Mouse (Mus musculus) limb, embryonic 14.5 days (tissue): ENCODE results near the gene Slc44a5. TPM values are rescaled to one million over a fixed set of nuclear protein-coding genes. Genes with fewer than 3 reads are reported as not detected.

ENCODE experiments used
- ATAC-seq: fragments of 200-750 bp; cut with Nextera tagmentation; 2 replicates; pipeline ENCODE4 v1.8.0; 2017; ENCODE audit warnings: low read depth, moderate number of reproducible peaks, moderate TSS enrichment; ENCODE audit not compliant: low FRiP score
- DNase-seq: peaks from one replicate; pipeline ENCODE4 v3.0.0-alpha.2; 2015; ENCODE audit warnings: low spot score
- H3K27ac ChIP-seq: fragments of 300-500 bp; sonication (generic); replicated peaks from 2 replicates; pipeline ENCODE4 v1.5.1; 2014; ENCODE audit warnings: low read depth, mild to moderate bottlenecking, low read length, moderate library complexity, mixed read lengths
- H3K27me3 ChIP-seq: fragments of 300-500 bp; sonication (generic); 2 replicates; pipeline ENCODE4 v1.6.1; 2014; ENCODE audit warnings: low read length, mixed read lengths; ENCODE audit not compliant: control insufficient read depth, insufficient read depth
- H3K36me3 ChIP-seq: fragments of 300-500 bp; sonication (generic); 2 replicates; pipeline ENCODE4 v1.6.1; 2014; ENCODE audit warnings: mild to moderate bottlenecking, low read length, moderate library complexity, mixed read lengths; ENCODE audit not compliant: control insufficient read depth, insufficient read depth
- H3K4me1 ChIP-seq: fragments of 300-500 bp; sonication (generic); 2 replicates; pipeline ENCODE4 v1.6.1; 2014; ENCODE audit warnings: antibody characterized with exemption, low read length, mixed read lengths; ENCODE audit not compliant: control insufficient read depth, insufficient read depth
- H3K4me2 ChIP-seq: fragments of 300-500 bp; sonication (generic); replicated peaks from 2 replicates; pipeline ENCODE4 v1.6.1; 2014; ENCODE audit warnings: low read depth, mild to moderate bottlenecking, low read length, moderate library complexity; ENCODE audit not compliant: severe bottlenecking
- H3K4me3 ChIP-seq: fragments of 300-500 bp; sonication (generic); replicated peaks from 2 replicates; pipeline ENCODE4 v1.5.1; 2014; ENCODE audit warnings: low read length
- H3K9ac ChIP-seq: fragments of 300-500 bp; sonication (generic); 2 replicates; pipeline ENCODE4 v1.6.1; 2014; ENCODE audit warnings: mild to moderate bottlenecking, low read depth, low read length, moderate library complexity; ENCODE audit not compliant: severe bottlenecking
- H3K9me3 ChIP-seq: fragments of 300-500 bp; sonication (generic); 2 replicates; pipeline ENCODE4 v1.6.1; 2016; ENCODE audit warnings: low read length; ENCODE audit not compliant: control insufficient read depth
- POLR2A ChIP-seq: fragments of 200-500 bp; IDR thresholded peaks from 2 replicates; pipeline ENCODE4 v1.8.0; 2012; ENCODE audit warnings: inconsistent platforms, mild to moderate bottlenecking, moderate library complexity, borderline replicate concordance; ENCODE audit not compliant: insufficient read depth, insufficient read length; ENCODE audit errors: extremely low read depth
- WGBS: fragments of 180-500 bp; shearing (Covaris S2); extraction: QIAGEN DNeasy Blood & Tissue Kit; methylation state at CpG from one replicate; pipeline ENCODE4 v1.1.7; 2014; 5-methylcytosine and 5-hydroxymethylcytosine counted together
- polyA plus RNA-seq, 2 experiments: library from polyadenylated mRNA; depleted of rRNA in 1 of 2; stranded (reverse) in 1 of 2; unstranded in 1 of 2; fragments of >200 nt; fragmentation: Nextera tagmentation in 1 of 2; extraction: Ambion mirVana in 1 of 2; gene quantifications; 2 replicates each; pipeline versions ENCODE4 v1.2.1 to v1.2.3; 2012 to 2014

Slc44a5 gene
- polyA plus RNA-seq (2012; rRNA removed): 2.8 and 3.2 TPM in 2 replicates
- 1.5 and 1.6 TPM in 2 replicates for polyA plus RNA-seq (2014; fragmentation: Nextera tagmentation; extraction: Ambion mirVana)

- no peak within 1 kb of the TSS for H3K27ac ChIP-seq
- TF ChIP-seq POLR2A: no peak
- peak within 1 kb of the TSS; percentile 54 for H3K4me3 ChIP-seq
- H3K4me2 ChIP-seq: peak within 1 kb of the TSS; percentile 93
- peaks cover 42% of the 10 kb centered on the region for H3K27me3 ChIP-seq
- DNase-seq (no peak), ATAC-seq (peak; percentile 69)
- WGBS: under 1% methylated on average over 34 of the region's 66 CpGs
- no peaks in the 10 kb centered on the region for H3K9me3 ChIP-seq
- H3K36me3 ChIP-seq: no peaks in the 10 kb centered on the region
- peaks cover 2% of the 10 kb centered on the region; the same call in 1 of the 2 replicates for H3K4me1 ChIP-seq
- peak within 1 kb of the TSS; percentile 60 for H3K9ac ChIP-seq
Measured at GRCm38 (mm10) chr3:153973171-153973948, at the start of gene Slc44a5. Slc44a5 (plus strand) TSS chr3:153973436.

GRCm38 (mm10) chr3:153926333-153926732, 46.9 kb upstream of the Slc44a5 start:
- ATAC-seq (no peak), DNase-seq (no peak)
- 88% methylated on average over 7 of the region's 7 CpGs for WGBS
- no peaks in the 10 kb centered on the region for H3K27me3 ChIP-seq
- no peak overlapping the region for H3K4me3 ChIP-seq
- no peak overlapping the region for H3K27ac ChIP-seq
- peaks cover 64% of the 10 kb centered on the region for H3K36me3 ChIP-seq
- H3K4me2 ChIP-seq: no peak overlapping the region
- no peaks in the 10 kb centered on the region for H3K4me1 ChIP-seq
- H3K9me3 ChIP-seq: no peaks in the 10 kb centered on the region
- no peak for TF ChIP-seq POLR2A
- no peak overlapping the region for H3K9ac ChIP-seq

GRCm38 (mm10) chr3:153929526-153929925, 43.7 kb upstream of the Slc44a5 start:
- Histone ChIP-seq H3K4me1 (no peaks in the 10 kb centered on the region), H3K36me3 (peaks cover 71% of the 10 kb centered on the region), H3K27ac (no peak overlapping the region), H3K4me2 (no peak overlapping the region), H3K9ac (no peak overlapping the region), H3K9me3 (no peaks in the 10 kb centered on the region), H3K4me3 (no peak overlapping the region), H3K27me3 (no peaks in the 10 kb centered on the region)
- DNase-seq: no peak
- 94% methylated on average over 11 of the region's 11 CpGs for WGBS
- ATAC-seq: no peak
- no peak for TF ChIP-seq POLR2A

- Histone ChIP-seq H3K4me1 (no peaks in the 10 kb centered on the region), H3K27ac (no peak overlapping the region), H3K4me3 (no peak overlapping the region), H3K9ac (no peak overlapping the region), H3K36me3 (peaks cover 73% of the 10 kb centered on the region), H3K9me3 (no peaks in the 10 kb centered on the region), H3K27me3 (no peaks in the 10 kb centered on the region), H3K4me2 (no peak overlapping the region)
- TF ChIP-seq POLR2A: no peak
- ATAC-seq (no peak), DNase-seq (no peak)
- 94% methylated on average over 5 of the region's 5 CpGs for WGBS
Measured at GRCm38 (mm10) chr3:153932461-153932860, 40.8 kb upstream of the Slc44a5 start.

GRCm38 (mm10) chr3:153935878-153936277, 37.4 kb upstream of the Slc44a5 start:
- WGBS: 87% methylated on average over 9 of the region's 9 CpGs
- Histone ChIP-seq H3K9me3 (no peaks in the 10 kb centered on the region), H3K36me3 (peaks cover 64% of the 10 kb centered on the region), H3K9ac (no peak overlapping the region), H3K27me3 (no peaks in the 10 kb centered on the region), H3K4me1 (no peaks in the 10 kb centered on the region), H3K4me3 (no peak overlapping the region), H3K27ac (no peak overlapping the region), H3K4me2 (no peak overlapping the region)
- ATAC-seq: no peak
- DNase-seq: no peak
- TF ChIP-seq POLR2A: no peak
